Mouse (Mus musculus) hindbrain, embryonic 13.5 days (tissue): Measurements from ENCODE around the gene Sord. TPM values are rescaled to one million over a fixed set of nuclear protein-coding genes. Genes with fewer than 3 reads are reported as not detected.

Experiments
- ATAC-seq: fragments of 200-750 bp; cut with Nextera tagmentation; 2 replicates; pipeline ENCODE4 v1.8.0; 2017; ENCODE audit warnings: moderate TSS enrichment; ENCODE audit not compliant: low FRiP score
- H3K27ac ChIP-seq: fragments of 300-500 bp; sonication (generic); 2 replicates; pipeline ENCODE4 v1.5.1; 2015; ENCODE audit warnings: inconsistent platforms, mild to moderate bottlenecking, moderate library complexity
- H3K27me3 ChIP-seq: fragments of 300-500 bp; sonication (generic); 2 replicates; pipeline ENCODE4 v1.6.1; 2015; ENCODE audit warnings: mild to moderate bottlenecking, inconsistent platforms
- H3K36me3 ChIP-seq: fragments of 300-500 bp; sonication (generic); 2 replicates; pipeline ENCODE4 v1.6.1; 2015; ENCODE audit warnings: mild to moderate bottlenecking, inconsistent platforms
- H3K4me1 ChIP-seq: fragments of 300-500 bp; sonication (generic); replicated peaks from 2 replicates; pipeline ENCODE4 v1.6.1; 2015; ENCODE audit warnings: inconsistent platforms
- H3K4me2 ChIP-seq: fragments of 300-500 bp; sonication (generic); 2 replicates; pipeline ENCODE4 v1.6.1; 2015; ENCODE audit warnings: inconsistent platforms, mild to moderate bottlenecking, moderate library complexity
- H3K4me3 ChIP-seq: fragments of 300-500 bp; sonication (generic); 2 replicates; pipeline ENCODE4 v1.5.1; 2015; ENCODE audit warnings: mild to moderate bottlenecking, inconsistent platforms
- H3K9ac ChIP-seq: fragments of 300-500 bp; sonication (generic); 2 replicates; pipeline ENCODE4 v1.6.1; 2015; ENCODE audit warnings: mild to moderate bottlenecking, inconsistent platforms
- H3K9me3 ChIP-seq: fragments of 300-500 bp; sonication (generic); 2 replicates; pipeline ENCODE4 v1.6.1; 2016; ENCODE audit warnings: inconsistent platforms
- WGBS: fragments of 180-500 bp; shearing (Covaris S2); methylation state at CpG from one replicate; pipeline ENCODE4 v1.1.7; 2015; 5-methylcytosine and 5-hydroxymethylcytosine counted together
- polyA plus RNA-seq: library from polyadenylated mRNA; unstranded; fragments of >200 nt; fragmentation: Nextera tagmentation; extraction: Ambion mirVana; gene quantifications from 2 replicates; pipeline ENCODE4 v1.2.1, GENCODE M21; 2015

Gene Sord
- polyA plus RNA-seq, 1 experiment from 2014 or later: 18.7 TPM

DNA sequence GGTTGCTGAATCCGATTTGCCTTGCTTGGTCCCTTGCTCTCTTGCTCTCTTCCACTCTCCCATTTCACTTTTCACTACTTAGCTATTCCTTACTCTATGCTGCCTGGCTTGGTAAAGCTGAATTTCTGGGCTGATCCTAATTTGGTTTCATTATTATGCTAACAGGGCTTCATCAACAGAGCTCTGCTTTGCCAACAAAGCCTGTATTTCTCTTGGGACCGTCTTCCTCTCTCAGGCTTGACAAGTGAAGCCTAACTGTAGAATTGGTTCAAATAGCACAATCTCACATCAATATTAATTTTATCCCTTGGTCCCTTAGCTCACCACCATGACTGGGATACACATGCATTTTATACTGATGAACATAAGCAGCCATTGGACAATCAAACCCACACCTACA is 77.0 kb downstream of the Sord start:
- Histone ChIP-seq H3K4me1 (peaks cover 8% of the 10 kb centered on the region), H3K27ac (no peak overlapping the region), H3K9me3 (no peaks in the 10 kb centered on the region), H3K27me3 (peaks cover 65% of the 10 kb centered on the region), H3K4me2 (no peak overlapping the region), H3K4me3 (no peak overlapping the region), H3K9ac (no peak overlapping the region), H3K36me3 (no peaks in the 10 kb centered on the region)
- ATAC-seq: 0 out of 2 replicates have a peak, but pooled peaks have one; percentile 9
- WGBS: 39% methylated on average over 2 of the region's 2 CpGs

DNA sequence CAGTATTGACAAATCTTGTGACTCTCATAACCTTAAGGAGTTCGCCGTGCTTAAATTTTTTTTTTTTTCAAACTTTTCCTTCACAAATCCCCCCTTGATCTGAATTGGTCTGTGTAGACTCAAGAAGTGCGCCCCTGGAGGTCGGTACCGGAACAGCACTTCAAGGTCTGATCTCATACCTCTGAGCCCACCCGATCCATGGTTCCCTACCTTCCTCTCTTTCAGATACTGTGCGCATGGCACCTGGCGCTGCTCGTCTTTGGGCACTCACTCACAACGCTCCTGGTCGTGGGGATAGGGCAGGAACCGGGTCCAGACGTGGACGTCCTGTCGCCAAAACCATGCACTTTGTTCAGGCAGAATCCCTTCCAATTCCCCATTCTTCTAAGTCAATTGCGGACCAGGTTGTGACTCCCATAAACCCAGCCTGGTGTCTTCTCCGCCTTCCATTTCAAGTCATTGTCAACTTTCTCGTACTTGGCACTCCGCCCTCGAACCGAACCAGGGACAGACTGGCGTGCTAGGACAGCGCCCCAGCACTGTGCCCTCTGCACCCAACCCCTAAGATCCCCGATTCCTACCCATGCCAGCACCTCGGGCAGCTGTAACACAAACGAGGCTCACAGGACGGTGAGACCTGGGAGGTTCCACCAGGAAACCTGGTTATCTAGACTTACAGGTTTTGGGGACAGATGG is 78.3 kb downstream of the Sord start:
- 0 out of 2 replicates have a peak, but pooled peaks have one; percentile 4 for ATAC-seq
- H3K9me3 ChIP-seq: no peaks in the 10 kb centered on the region
- H3K36me3 ChIP-seq: no peaks in the 10 kb centered on the region
- H3K4me2 ChIP-seq: peak overlapping the region; percentile 43
- WGBS: 5% methylated on average over 27 of the region's 27 CpGs
- H3K27ac ChIP-seq: no peak overlapping the region
- H3K27me3 ChIP-seq: peaks cover 53% of the 10 kb centered on the region
- H3K9ac ChIP-seq: no peak overlapping the region
- peaks cover 8% of the 10 kb centered on the region for H3K4me1 ChIP-seq
- H3K4me3 ChIP-seq: peak overlapping the region; percentile 10

DNA sequence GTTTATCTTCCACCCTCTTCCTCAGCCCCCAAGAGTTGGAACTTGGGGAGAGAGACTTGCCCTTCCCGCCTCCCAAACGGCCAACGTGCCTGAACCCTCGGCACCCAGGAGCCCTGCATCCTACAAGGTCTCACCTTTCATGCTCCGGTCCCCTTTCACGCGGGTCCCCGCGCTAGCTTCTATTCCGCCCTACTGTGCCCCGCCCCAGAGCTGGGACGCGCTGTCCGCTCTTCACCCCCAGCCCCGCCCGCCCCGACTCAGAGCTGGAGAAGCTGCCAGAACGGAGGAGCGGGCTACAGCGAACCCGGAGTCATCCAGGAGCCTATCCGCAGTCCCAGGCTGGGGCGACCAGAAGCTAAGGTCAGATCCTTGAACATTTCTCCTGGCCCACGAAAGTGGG is 79.0 kb downstream of the Sord start, which contains the start of gene Duoxa1:
Gene Duoxa1 (minus strand): TSS at position 195 of the 400 bp plus-strand sequence.
- Histone ChIP-seq H3K27me3 (peaks cover 53% of the 10 kb centered on the region), H3K4me3 (peak within 1 kb of the TSS; percentile 10), H3K36me3 (no peaks in the 10 kb centered on the region), H3K4me1 (peaks cover 8% of the 10 kb centered on the region), H3K4me2 (peak within 1 kb of the TSS; percentile 43), H3K27ac (no peak within 1 kb of the TSS), H3K9ac (no peak within 1 kb of the TSS), H3K9me3 (no peaks in the 10 kb centered on the region)
- peak; percentile 33; the same call in 1 of the 2 replicates for ATAC-seq
- 2% methylated on average over 24 of the region's 24 CpGs for WGBS

Other genes with a start within 250 kb of the Sord start
- 10.9 and 11.5 TPM in 2 replicates for gene Eif3j1, start 206.2 kb upstream of the Sord start, polyA plus RNA-seq
- 8.3 and 8.9 TPM in 2 replicates for gene Spg11, start 116.4 kb upstream of the Sord start, polyA plus RNA-seq
- 112 and 119 TPM in 2 replicates for gene B2m, start 87.1 kb upstream of the Sord start, polyA plus RNA-seq
- not detected in 2 replicates for gene Trim69, start 74.0 kb upstream of the Sord start, polyA plus RNA-seq
- gene Patl2, start 48.6 kb upstream of the Sord start, polyA plus RNA-seq: not detected in 2 replicates
- gene Terb2, start 48.5 kb upstream of the Sord start, polyA plus RNA-seq: not detected in 2 replicates
- not detected in 2 replicates for gene Duox2, start 63.7 kb downstream of the Sord start, polyA plus RNA-seq
- gene Duoxa2, start 64.2 kb downstream of the Sord start, polyA plus RNA-seq: not detected in 2 replicates
- 0.13 TPM in 1 of 2 replicates, not detected in the other for gene Duoxa1, start 79.0 kb downstream of the Sord start, polyA plus RNA-seq
- gene Duox1, start 80.9 kb downstream of the Sord start, polyA plus RNA-seq: 0.13 and 0.16 TPM in 2 replicates
- gene Shf, start 134.4 kb downstream of the Sord start, polyA plus RNA-seq: 12.9 and 13.5 TPM in 2 replicates
- gene Slc28a2, start 191.7 kb downstream of the Sord start, polyA plus RNA-seq: 0.05 and 0.14 TPM in 2 replicates